Mouse (Mus musculus) heart, embryonic 14.5 days (tissue): Measurements from ENCODE around the gene Celf2. TPM values are rescaled to one million over a fixed set of nuclear protein-coding genes. Genes with fewer than 3 reads are reported as not detected.

ENCODE experiments used
- ATAC-seq: fragments of 200-750 bp; cut with Nextera tagmentation; 2 replicates; pipeline ENCODE4 v1.8.0; 2017; ENCODE audit warnings: low read depth, moderate TSS enrichment; ENCODE audit not compliant: insufficient number of reproducible peaks, insufficient read depth, low FRiP score
- H3K27ac ChIP-seq, 2 experiments: fragments of 200-500 bp in 1 of 2; fragments of 300-500 bp in 1 of 2; sonication (generic) in 1 of 2; replicated peaks in 1 of 2; 2 replicates each; pipeline ENCODE4 v1.5.1; 2012 to 2014; ENCODE audit warnings: low read depth in 2 of 2, low read length in 2 of 2, control low read depth in 1 of 2, mild to moderate bottlenecking in 1 of 2, mixed read lengths in 1 of 2; ENCODE audit not compliant: control insufficient read depth in 1 of 2, insufficient read depth in 1 of 2
- H3K27me3 ChIP-seq: fragments of 300-500 bp; sonication (generic); 2 replicates; pipeline ENCODE4 v1.6.1; 2014; ENCODE audit warnings: mild to moderate bottlenecking, low read length, control low read depth; ENCODE audit not compliant: control insufficient read depth, insufficient read depth
- H3K36me3 ChIP-seq: fragments of 300-500 bp; sonication (generic); 2 replicates; pipeline ENCODE4 v1.6.1; 2014; ENCODE audit warnings: mild to moderate bottlenecking, control low read depth, low read length, mixed read lengths; ENCODE audit not compliant: control insufficient read depth, insufficient read depth
- H3K4me1 ChIP-seq, 2 experiments: fragments of 200-500 bp in 1 of 2; fragments of 300-500 bp in 1 of 2; sonication (generic) in 1 of 2; 2 replicates each; pipeline ENCODE4 v1.6.1; 2012 to 2014; ENCODE audit warnings: low read length in 2 of 2, control low read depth in 1 of 2, mixed read lengths in 1 of 2; ENCODE audit not compliant: control insufficient read depth in 2 of 2, insufficient read depth in 2 of 2
- H3K4me2 ChIP-seq: fragments of 300-500 bp; sonication (generic); 2 replicates; pipeline ENCODE4 v1.6.1; 2014; ENCODE audit warnings: mild to moderate bottlenecking, low read length
- H3K4me3 ChIP-seq, 2 experiments: fragments of 200-500 bp in 1 of 2; fragments of 300-500 bp in 1 of 2; sonication (generic) in 1 of 2; 2 replicates each; pipeline ENCODE4 v1.5.1; 2012 to 2014; ENCODE audit warnings: low read length in 2 of 2, mild to moderate bottlenecking in 2 of 2, control low read depth in 1 of 2, low read depth in 1 of 2, moderate library complexity in 1 of 2; ENCODE audit not compliant: control insufficient read depth in 1 of 2, insufficient read depth in 1 of 2
- H3K9ac ChIP-seq: fragments of 300-500 bp; sonication (generic); 2 replicates; pipeline ENCODE4 v1.6.1; 2014; ENCODE audit warnings: mild to moderate bottlenecking, low read length
- H3K9me3 ChIP-seq: fragments of 300-500 bp; sonication (generic); 2 replicates; pipeline ENCODE4 v1.6.1; 2016; ENCODE audit warnings: low read length, control low read depth; ENCODE audit not compliant: control insufficient read depth
- WGBS: fragments of 180-500 bp; shearing (Covaris S2); extraction: QIAGEN DNeasy Blood & Tissue Kit; methylation state at CpG from one replicate; pipeline ENCODE4 v1.1.7; 2014; 5-methylcytosine and 5-hydroxymethylcytosine counted together
- polyA plus RNA-seq: library from polyadenylated mRNA; unstranded; fragments of >200 nt; fragmentation: Nextera tagmentation; extraction: Ambion mirVana; gene quantifications from 2 replicates; pipeline ENCODE4 v1.2.1, GENCODE M21; 2014

The Celf2 gene
- polyA plus RNA-seq, 1 experiment from 2014 or later = 66.5 TPM

GRCm38 (mm10) chr2:6603880-6604279 is 905.5 kb downstream of the Celf2 start:
- H3K4me1 ChIP-seq = no peaks in the 10 kb centered on the region
- peaks cover 14% of the 10 kb centered on the region for H3K36me3 ChIP-seq
- WGBS = 63% methylated on average over 6 of the region's 6 CpGs
- no peak for ATAC-seq
- H3K9me3 ChIP-seq = no peaks in the 10 kb centered on the region
- H3K4me2 ChIP-seq = no peak overlapping the region
- no peak overlapping the region for H3K9ac ChIP-seq
- H3K27me3 ChIP-seq = no peaks in the 10 kb centered on the region
- H3K27ac ChIP-seq = no peak overlapping the region
- no peak overlapping the region for H3K4me3 ChIP-seq

- Histone ChIP-seq H3K27me3 (no peaks in the 10 kb centered on the region), H3K27ac (no peak overlapping the region), H3K9me3 (no peaks in the 10 kb centered on the region), H3K36me3 (peaks cover 14% of the 10 kb centered on the region), H3K9ac (no peak overlapping the region), H3K4me3 (no peak overlapping the region), H3K4me2 (no peak overlapping the region), H3K4me1 (no peaks in the 10 kb centered on the region)
- 82% methylated on average over 4 of the region's 4 CpGs for WGBS
- ATAC-seq = no peak
These were observed 907.2 kb downstream of the Celf2 start for GRCm38 (mm10) chr2:6602163-6602562.

- Histone ChIP-seq H3K4me1 (no peaks in the 10 kb centered on the region), H3K27ac (no peak overlapping the region), H3K27me3 (no peaks in the 10 kb centered on the region), H3K4me2 (no peak overlapping the region), H3K4me3 (no peak overlapping the region), H3K9ac (no peak overlapping the region), H3K9me3 (no peaks in the 10 kb centered on the region), H3K36me3 (peaks cover 17% of the 10 kb centered on the region)
- no peak for ATAC-seq
- WGBS = 86% methylated on average over 1 of the region's 1 CpGs
These were observed 910.5 kb downstream of the Celf2 start for GRCm38 (mm10) chr2:6598879-6599167.

GRCm38 (mm10) chr2:6598124-6598878 is 911.1 kb downstream of the Celf2 start:
- Histone ChIP-seq H3K9me3 (no peaks in the 10 kb centered on the region), H3K27ac (no peak overlapping the region), H3K4me2 (no peak overlapping the region), H3K4me3 (no peak overlapping the region), H3K9ac (no peak overlapping the region), H3K27me3 (no peaks in the 10 kb centered on the region), H3K36me3 (peaks cover 18% of the 10 kb centered on the region), H3K4me1 (no peaks in the 10 kb centered on the region)
- no peak for ATAC-seq
- WGBS = 85% methylated on average over 8 of the region's 8 CpGs

- H3K27ac ChIP-seq = no peak overlapping the region
- H3K4me3 ChIP-seq = no peak overlapping the region
- 48% methylated on average over 1 of the region's 1 CpGs for WGBS
- no peaks in the 10 kb centered on the region for H3K9me3 ChIP-seq
- H3K4me2 ChIP-seq = no peak overlapping the region
- H3K9ac ChIP-seq = no peak overlapping the region
- 0 out of 2 replicates have a peak, but pooled peaks cover 4% of the 10 kb centered on the region for H3K36me3 ChIP-seq
- no peak for ATAC-seq
- no peaks in the 10 kb centered on the region for H3K4me1 ChIP-seq
- H3K27me3 ChIP-seq = no peaks in the 10 kb centered on the region
These were observed 914.6 kb downstream of the Celf2 start for GRCm38 (mm10) chr2:6594736-6595135.

GRCm38 (mm10) chr2:6594160-6594559 is 915.2 kb downstream of the Celf2 start:
- Histone ChIP-seq H3K4me2 (no peak overlapping the region), H3K9me3 (no peaks in the 10 kb centered on the region), H3K27me3 (no peaks in the 10 kb centered on the region), H3K36me3 (0 out of 2 replicates have a peak, but pooled peaks cover 4% of the 10 kb centered on the region), H3K4me3 (no peak overlapping the region), H3K4me1 (no peaks in the 10 kb centered on the region), H3K27ac (no peak overlapping the region), H3K9ac (no peak overlapping the region)
- WGBS = 70% methylated on average over 3 of the region's 3 CpGs
- no peak for ATAC-seq

GRCm38 (mm10) chr2:6593739-6594138 is 915.6 kb downstream of the Celf2 start:
- Histone ChIP-seq H3K4me3 (no peak overlapping the region), H3K27me3 (no peaks in the 10 kb centered on the region), H3K4me2 (no peak overlapping the region), H3K36me3 (0 out of 2 replicates have a peak, but pooled peaks cover 4% of the 10 kb centered on the region), H3K4me1 (no peaks in the 10 kb centered on the region), H3K9me3 (no peaks in the 10 kb centered on the region), H3K9ac (no peak overlapping the region), H3K27ac (no peak overlapping the region)
- WGBS = 70% methylated on average over 14 of the region's 14 CpGs
- no peak for ATAC-seq

GRCm38 (mm10) chr2:6586122-6586681 is 923.2 kb downstream of the Celf2 start:
- Histone ChIP-seq H3K27me3 (no peaks in the 10 kb centered on the region), H3K4me3 (no peak overlapping the region), H3K4me1 (no peaks in the 10 kb centered on the region), H3K36me3 (peaks cover 15% of the 10 kb centered on the region), H3K9me3 (no peaks in the 10 kb centered on the region), H3K9ac (no peak overlapping the region), H3K4me2 (no peak overlapping the region), H3K27ac (no peak overlapping the region)
- 92% methylated on average over 10 of the region's 10 CpGs for WGBS
- no peak for ATAC-seq
